Mouse (Mus musculus): Measurements from ENCODE around the gene Zfp944.
A peak's percentile ranks its signal among the peaks of the same experiment; 100 is the strongest.
"Not testable (repeated sequence)": the region's sequence is repeated elsewhere in the genome, so short reads cannot be mapped to it uniquely, and the experiment has no call there.

The Zfp944 gene

GRCm38 (mm10) chr17:22361101-22361781, at the start of gene Zfp944, which contains the start of gene Zfp758:
Gene Zfp944 (minus strand): TSS chr17:22361400.
Gene Zfp758 (plus strand): TSS chr17:22361453.
- peak; percentile 58 for DNase-seq

GRCm38 (mm10) chr17:22410756-22411155, 49.6 kb upstream of the Zfp944 start:
- peak; percentile 74 for DNase-seq

- no peak for DNase-seq
Measured at GRCm38 (mm10) chr17:22363895-22364294, 2.7 kb upstream of the Zfp944 start.

GRCm38 (mm10) chr17:22360572-22360971, 628 bp downstream of the Zfp944 start:
- no peak for DNase-seq

GRCm38 (mm10) chr17:22352794-22353193, 8.4 kb downstream of the Zfp944 start:
- peak; percentile 75 for DNase-seq

GRCm38 (mm10) chr17:22315247-22315646, 46.0 kb downstream of the Zfp944 start:
- DNase-seq = not testable (repeated sequence)

- peak; percentile 99 for DNase-seq
Measured at GRCm38 (mm10) chr17:22314730-22315226, 46.4 kb downstream of the Zfp944 start, which contains the start of gene CT030661.1. Gene CT030661.1 (minus strand): TSS chr17:22314837.

DNA sequence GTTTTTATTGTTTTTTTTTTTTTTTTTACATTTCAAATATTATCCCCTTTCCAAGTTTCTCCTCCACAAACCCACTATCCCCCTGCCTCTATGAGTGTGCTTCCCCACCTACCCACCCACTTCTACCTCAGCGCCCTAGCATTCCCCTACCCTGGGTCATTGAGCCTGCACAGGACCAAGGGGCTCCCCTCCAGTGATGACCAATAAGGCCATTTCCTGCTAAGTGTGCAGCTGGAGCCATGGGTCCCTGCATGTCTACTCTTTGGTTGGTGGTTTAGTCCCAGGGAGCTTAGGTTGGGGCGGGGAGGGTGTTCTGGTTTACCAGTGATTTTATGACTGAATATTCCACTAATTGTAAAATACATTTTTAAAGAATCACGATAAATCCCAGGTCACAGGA, 47.0 kb downstream of the Zfp944 start:
- not testable (repeated sequence) for DNase-seq
